Mouse (Mus musculus): ENCODE data around the gene Muc13. TPM values are rescaled to one million over a fixed set of nuclear protein-coding genes. Genes with fewer than 3 reads are reported as not detected.

Gene Muc13
- polyA plus RNA-seq, 1 experiment from 2014 or later, result 0.07 TPM

GRCm38 (mm10) chr16:33752904-33753578, 40.8 kb upstream of the Muc13 start:
- Histone ChIP-seq H3K36me3 (ENCODE audit: control insufficient read depth, insufficient read depth, low read length) (peaks cover 6% of the 10 kb centered on the region), H3K9me3 (ENCODE audit: control insufficient read depth, low read length) (no peaks in the 10 kb centered on the region), H3K27ac (ENCODE audit: low read depth, low read length) (no peak overlapping the region), H3K4me3 (ENCODE audit: low read depth, low read length) (no peak overlapping the region), H3K27me3 (ENCODE audit: control insufficient read depth, insufficient read depth, low read length) (no peaks in the 10 kb centered on the region), H3K9ac (ENCODE audit: low read length) (no peak overlapping the region), H3K4me1 (replicated peaks; ENCODE audit: control insufficient read depth, insufficient read depth, low read length) (no peaks in the 10 kb centered on the region), H3K4me2 (ENCODE audit: low read depth, low read length, severe bottlenecking) (no peak overlapping the region)
- DNase-seq (ENCODE audit: low spot score) (no peak), ATAC-seq (replicated peaks; ENCODE audit: low FRiP score) (no peak)
- WGBS, result 88% methylated on average over 8 of the region's 8 CpGs

- Histone ChIP-seq H3K4me2 (ENCODE audit: low read depth, low read length, severe bottlenecking) (no peak overlapping the region), H3K36me3 (ENCODE audit: control insufficient read depth, insufficient read depth, low read length) (peaks cover 9% of the 10 kb centered on the region), H3K27me3 (ENCODE audit: control insufficient read depth, insufficient read depth, low read length) (no peaks in the 10 kb centered on the region), H3K4me3 (ENCODE audit: low read depth, low read length) (no peak overlapping the region), H3K9me3 (ENCODE audit: control insufficient read depth, low read length) (no peaks in the 10 kb centered on the region), H3K27ac (ENCODE audit: low read depth, low read length) (no peak overlapping the region), H3K9ac (ENCODE audit: low read length) (no peak overlapping the region), H3K4me1 (replicated peaks; ENCODE audit: control insufficient read depth, insufficient read depth, low read length) (no peaks in the 10 kb centered on the region)
- DNase-seq (ENCODE audit: low spot score) (no peak), ATAC-seq (replicated peaks; ENCODE audit: low FRiP score) (no peak)
- 76% methylated on average over 8 of the region's 8 CpGs for WGBS
These were observed 38.5 kb upstream of the Muc13 start for GRCm38 (mm10) chr16:33755293-33755692.

GRCm38 (mm10) chr16:33755961-33756360, 37.9 kb upstream of the Muc13 start:
- H3K4me1 ChIP-seq (replicated peaks; ENCODE audit: control insufficient read depth, insufficient read depth, low read length), result no peaks in the 10 kb centered on the region
- H3K27ac ChIP-seq (ENCODE audit: low read depth, low read length), result no peak overlapping the region
- H3K36me3 ChIP-seq (ENCODE audit: control insufficient read depth, insufficient read depth, low read length), result peaks cover 9% of the 10 kb centered on the region
- no peak overlapping the region for H3K9ac ChIP-seq (ENCODE audit: low read length)
- no peaks in the 10 kb centered on the region for H3K27me3 ChIP-seq (ENCODE audit: control insufficient read depth, insufficient read depth, low read length)
- DNase-seq (ENCODE audit: low spot score) (no peak), ATAC-seq (replicated peaks; ENCODE audit: low FRiP score) (no peak)
- no peak overlapping the region for H3K4me3 ChIP-seq (ENCODE audit: low read depth, low read length)
- no peaks in the 10 kb centered on the region for H3K9me3 ChIP-seq (ENCODE audit: control insufficient read depth, low read length)
- 56% methylated on average over 16 of the region's 16 CpGs for WGBS
- no peak overlapping the region for H3K4me2 ChIP-seq (ENCODE audit: low read depth, low read length, severe bottlenecking)

- Histone ChIP-seq H3K9ac (ENCODE audit: low read length) (no peak overlapping the region), H3K4me2 (ENCODE audit: low read depth, low read length, severe bottlenecking) (no peak overlapping the region), H3K4me1 (replicated peaks; ENCODE audit: control insufficient read depth, insufficient read depth, low read length) (no peaks in the 10 kb centered on the region), H3K4me3 (ENCODE audit: low read depth, low read length) (no peak overlapping the region), H3K27me3 (ENCODE audit: control insufficient read depth, insufficient read depth, low read length) (no peaks in the 10 kb centered on the region), H3K27ac (ENCODE audit: low read depth, low read length) (no peak overlapping the region), H3K36me3 (ENCODE audit: control insufficient read depth, insufficient read depth, low read length) (peaks cover 9% of the 10 kb centered on the region), H3K9me3 (ENCODE audit: control insufficient read depth, low read length) (no peaks in the 10 kb centered on the region)
- WGBS, result 52% methylated on average over 6 of the region's 6 CpGs
- DNase-seq (ENCODE audit: low spot score), result no peak
- ATAC-seq (replicated peaks; ENCODE audit: low FRiP score), result no peak
These were observed 37.4 kb upstream of the Muc13 start for GRCm38 (mm10) chr16:33756396-33756795.

- H3K27me3 ChIP-seq (ENCODE audit: control insufficient read depth, insufficient read depth, low read length), result no peaks in the 10 kb centered on the region
- no peak overlapping the region for H3K4me3 ChIP-seq (ENCODE audit: low read depth, low read length)
- H3K9ac ChIP-seq (ENCODE audit: low read length), result no peak overlapping the region
- no peak overlapping the region for H3K27ac ChIP-seq (ENCODE audit: low read depth, low read length)
- H3K4me2 ChIP-seq (ENCODE audit: low read depth, low read length, severe bottlenecking), result no peak overlapping the region
- H3K4me1 ChIP-seq (replicated peaks; ENCODE audit: control insufficient read depth, insufficient read depth, low read length), result peaks cover 6% of the 10 kb centered on the region; the same call in 1 of the 2 replicates
- peaks cover 3% of the 10 kb centered on the region for H3K36me3 ChIP-seq (ENCODE audit: control insufficient read depth, insufficient read depth, low read length)
- no peaks in the 10 kb centered on the region for H3K9me3 ChIP-seq (ENCODE audit: control insufficient read depth, low read length)
- 96% methylated on average over 7 of the region's 7 CpGs for WGBS
- ATAC-seq (replicated peaks; ENCODE audit: low FRiP score) (no peak), DNase-seq (ENCODE audit: low spot score) (no peak)
These were observed 34.6 kb upstream of the Muc13 start for GRCm38 (mm10) chr16:33759207-33759606.

- H3K27me3 ChIP-seq (ENCODE audit: control insufficient read depth, insufficient read depth, low read length), result no peaks in the 10 kb centered on the region
- 40% methylated on average over 5 of the region's 5 CpGs for WGBS
- no peak overlapping the region for H3K4me2 ChIP-seq (ENCODE audit: low read depth, low read length, severe bottlenecking)
- ATAC-seq (replicated peaks; ENCODE audit: low FRiP score), result no peak
- no peaks in the 10 kb centered on the region for H3K9me3 ChIP-seq (ENCODE audit: control insufficient read depth, low read length)
- no peak for DNase-seq (ENCODE audit: low spot score)
- peaks cover 11% of the 10 kb centered on the region; the same call in 1 of the 2 replicates for H3K4me1 ChIP-seq (replicated peaks; ENCODE audit: control insufficient read depth, insufficient read depth, low read length)
- peaks cover 2% of the 10 kb centered on the region for H3K36me3 ChIP-seq (ENCODE audit: control insufficient read depth, insufficient read depth, low read length)
- H3K27ac ChIP-seq (ENCODE audit: low read depth, low read length), result no peak overlapping the region
- H3K9ac ChIP-seq (ENCODE audit: low read length), result no peak overlapping the region
- H3K4me3 ChIP-seq (ENCODE audit: low read depth, low read length), result no peak overlapping the region
These were observed 33.3 kb upstream of the Muc13 start for GRCm38 (mm10) chr16:33760542-33760941.

GRCm38 (mm10) chr16:33760996-33761395, 32.8 kb upstream of the Muc13 start:
- H3K9me3 ChIP-seq (ENCODE audit: control insufficient read depth, low read length), result no peaks in the 10 kb centered on the region

GRCm38 (mm10) chr16:33764501-33765193, 29.2 kb upstream of the Muc13 start:
- H3K4me2 ChIP-seq (ENCODE audit: low read depth, low read length, severe bottlenecking), result peak overlapping the region; percentile 28; the same call in 1 of the 2 replicates
- peaks cover 4% of the 10 kb centered on the region; the same call in 1 of the 2 replicates for H3K36me3 ChIP-seq (ENCODE audit: control insufficient read depth, insufficient read depth, low read length)
- 23% methylated on average over 12 of the region's 12 CpGs for WGBS
- DNase-seq (ENCODE audit: low spot score) (peak; percentile 67), ATAC-seq (replicated peaks; ENCODE audit: low FRiP score) (peak; percentile 81)
- no peak overlapping the region for H3K9ac ChIP-seq (ENCODE audit: low read length)
- peaks cover 11% of the 10 kb centered on the region; the same call in 1 of the 2 replicates for H3K4me1 ChIP-seq (replicated peaks; ENCODE audit: control insufficient read depth, insufficient read depth, low read length)
- H3K27me3 ChIP-seq (ENCODE audit: control insufficient read depth, insufficient read depth, low read length), result no peaks in the 10 kb centered on the region
- H3K4me3 ChIP-seq (ENCODE audit: low read depth, low read length), result no peak overlapping the region
- H3K9me3 ChIP-seq (ENCODE audit: control insufficient read depth, low read length), result no peaks in the 10 kb centered on the region
- H3K27ac ChIP-seq (ENCODE audit: low read depth, low read length), result peak overlapping the region; percentile 68

More at GRCm38 (mm10) chr16:33760996-33761395, 32.8 kb upstream of the Muc13 start:
- ATAC-seq (replicated peaks; ENCODE audit: low FRiP score), result no peak
- Histone ChIP-seq H3K27me3 (ENCODE audit: control insufficient read depth, insufficient read depth, low read length) (no peaks in the 10 kb centered on the region), H3K4me3 (ENCODE audit: low read depth, low read length) (no peak overlapping the region), H3K4me2 (ENCODE audit: low read depth, low read length, severe bottlenecking) (no peak overlapping the region), H3K4me1 (replicated peaks; ENCODE audit: control insufficient read depth, insufficient read depth, low read length) (peaks cover 11% of the 10 kb centered on the region; the same call in 1 of the 2 replicates), H3K9ac (ENCODE audit: low read length) (no peak overlapping the region), H3K36me3 (ENCODE audit: control insufficient read depth, insufficient read depth, low read length) (peaks cover 2% of the 10 kb centered on the region), H3K27ac (ENCODE audit: low read depth, low read length) (no peak overlapping the region)
- DNase-seq (ENCODE audit: low spot score), result no peak
- WGBS, result 55% methylated on average over 11 of the region's 11 CpGs

All from forebrain, embryonic 11.5 days (tissue).